Mouse (Mus musculus): ENCODE results near the gene Ugt1a5. TPM values are rescaled to one million over a fixed set of nuclear protein-coding genes. Genes with fewer than 3 reads are reported as not detected.

Ugt1a5 gene
- polyA plus RNA-seq, 1 experiment = 35.1 TPM

GRCm38 (mm10) chr1:88230981-88231802, 65.4 kb downstream of the Ugt1a5 start:
- H3K27ac ChIP-seq (ENCODE audit: insufficient read depth, low read depth, low read length) = no peak overlapping the region
- peaks cover 10% of the 10 kb centered on the region for H3K4me1 ChIP-seq (ENCODE audit: control insufficient read depth, insufficient read depth, low read length)
- no peak for TF ChIP-seq CTCF (IDR thresholded peaks at IDR 0.05; ENCODE audit: low read depth, low read length)
- TF ChIP-seq POLR2A (IDR thresholded peaks at IDR 0.05; ENCODE audit: borderline replicate concordance, low read depth, low read length) = no peak
- no peak overlapping the region for H3K4me3 ChIP-seq (ENCODE audit: insufficient read depth, low read length)

DNA sequence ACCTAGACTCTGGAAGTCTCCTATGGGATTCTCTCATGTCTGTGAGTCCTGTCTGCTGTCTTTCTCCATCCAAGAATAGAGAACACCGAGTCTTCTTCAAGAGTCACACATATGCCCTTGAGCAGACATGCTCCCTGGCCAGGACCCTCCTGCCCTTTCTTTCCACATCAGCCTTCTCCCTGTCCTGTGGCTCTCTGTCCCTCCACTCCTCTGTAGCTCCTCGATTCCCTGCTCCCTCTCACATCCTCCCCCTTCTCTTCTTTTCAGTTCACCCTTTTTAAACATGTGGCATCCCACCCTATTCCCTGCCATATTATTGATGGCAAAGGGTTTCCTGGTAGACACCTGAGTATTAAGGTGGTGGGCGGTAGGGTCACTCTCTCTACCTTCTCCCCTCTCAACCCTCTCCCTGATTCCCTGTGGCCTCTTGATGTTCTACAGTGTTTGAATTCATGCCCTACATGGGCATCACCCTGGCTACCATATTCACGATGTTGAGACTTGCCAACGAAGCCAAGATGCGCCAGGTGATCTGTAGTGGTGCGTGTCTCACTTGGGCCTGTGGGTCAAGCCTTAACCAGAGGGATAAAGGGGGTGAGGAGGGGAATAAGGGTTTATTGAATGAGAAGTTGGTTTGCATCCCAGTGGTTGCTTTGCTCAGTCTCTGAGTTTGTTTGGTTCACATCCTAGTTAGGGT, 66.1 kb downstream of the Ugt1a5 start:
- Histone ChIP-seq H3K4me1 (ENCODE audit: control insufficient read depth, insufficient read depth, low read length) (peaks cover 5% of the 10 kb centered on the region), H3K27ac (ENCODE audit: insufficient read depth, low read depth, low read length) (no peak overlapping the region), H3K4me3 (ENCODE audit: insufficient read depth, low read length) (no peak overlapping the region)
- TF ChIP-seq POLR2A (IDR thresholded peaks at IDR 0.05; ENCODE audit: borderline replicate concordance, low read depth, low read length) (no peak), CTCF (IDR thresholded peaks at IDR 0.05; ENCODE audit: low read depth, low read length) (no peak)

- H3K4me1 ChIP-seq (ENCODE audit: control insufficient read depth, insufficient read depth, low read length) = no peaks in the 10 kb centered on the region
- TF ChIP-seq CTCF (IDR thresholded peaks at IDR 0.05; ENCODE audit: low read depth, low read length) (no peak), POLR2A (IDR thresholded peaks at IDR 0.05; ENCODE audit: borderline replicate concordance, low read depth, low read length) (no peak)
- no peak overlapping the region for H3K4me3 ChIP-seq (ENCODE audit: insufficient read depth, low read length)
- H3K27ac ChIP-seq (ENCODE audit: insufficient read depth, low read depth, low read length) = no peak overlapping the region
Measured at GRCm38 (mm10) chr1:88232664-88233380, 67.0 kb downstream of the Ugt1a5 start.

DNA sequence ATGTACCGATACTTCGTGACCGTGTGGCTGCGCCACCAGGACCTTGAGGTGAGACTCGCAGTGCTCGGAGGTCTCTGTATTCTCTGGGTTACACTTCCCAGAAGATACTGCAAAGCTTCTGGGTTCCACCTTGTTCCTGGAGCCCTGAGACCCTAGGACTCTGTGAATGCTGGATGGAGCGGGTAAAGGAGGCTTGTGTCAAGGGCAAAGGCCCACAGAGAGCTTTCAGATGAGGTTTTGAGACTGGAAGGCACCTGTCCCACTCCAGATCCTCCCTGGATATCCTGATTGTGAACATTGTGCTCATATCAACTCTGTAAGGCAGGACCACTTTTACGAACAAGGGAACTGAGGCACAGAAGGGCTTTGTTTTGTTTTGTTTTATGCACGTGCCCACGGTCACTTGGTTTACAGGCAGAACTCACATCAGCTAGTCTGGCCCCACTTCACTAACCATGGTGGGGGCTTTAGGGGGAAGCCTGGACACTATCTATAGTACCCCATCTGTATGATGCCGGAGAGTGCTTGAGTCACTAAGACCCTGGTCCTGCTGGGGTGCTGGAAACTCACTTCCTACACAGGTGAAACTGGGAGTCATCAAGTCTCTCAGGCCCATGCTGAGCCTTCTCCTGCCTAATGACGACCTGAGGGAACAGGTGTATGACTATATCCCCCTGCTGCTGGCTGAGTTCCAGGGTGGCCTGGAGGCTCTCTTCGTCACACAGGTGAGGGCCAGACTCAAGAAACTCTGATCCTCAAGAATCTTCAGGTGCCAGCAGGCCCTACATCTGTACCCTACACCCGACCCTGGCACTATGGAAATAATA, 67.8 kb downstream of the Ugt1a5 start:
- Histone ChIP-seq H3K4me1 (ENCODE audit: control insufficient read depth, insufficient read depth, low read length) (no peaks in the 10 kb centered on the region), H3K27ac (ENCODE audit: insufficient read depth, low read depth, low read length) (no peak overlapping the region)
- TF ChIP-seq POLR2A (IDR thresholded peaks at IDR 0.05; ENCODE audit: borderline replicate concordance, low read depth, low read length) (no peak), CTCF (IDR thresholded peaks at IDR 0.05; ENCODE audit: low read depth, low read length) (no peak)

GRCm38 (mm10) chr1:88234248-88234610, 68.4 kb downstream of the Ugt1a5 start:
- TF ChIP-seq POLR2A (IDR thresholded peaks at IDR 0.05; ENCODE audit: borderline replicate concordance, low read depth, low read length) (no peak), CTCF (IDR thresholded peaks at IDR 0.05; ENCODE audit: low read depth, low read length) (no peak)
- Histone ChIP-seq H3K4me1 (ENCODE audit: control insufficient read depth, insufficient read depth, low read length) (no peaks in the 10 kb centered on the region), H3K27ac (ENCODE audit: insufficient read depth, low read depth, low read length) (no peak overlapping the region), H3K4me3 (ENCODE audit: insufficient read depth, low read length) (no peak overlapping the region)

More for the DNA sequence above, 67.8 kb downstream of the Ugt1a5 start:
- no peak overlapping the region for H3K4me3 ChIP-seq (ENCODE audit: insufficient read depth, low read length)

- TF ChIP-seq CTCF (IDR thresholded peaks at IDR 0.05; ENCODE audit: low read depth, low read length) (no peak), POLR2A (IDR thresholded peaks at IDR 0.05; ENCODE audit: borderline replicate concordance, low read depth, low read length) (no peak)
- Histone ChIP-seq H3K27ac (ENCODE audit: insufficient read depth, low read depth, low read length) (no peak overlapping the region), H3K4me1 (ENCODE audit: control insufficient read depth, insufficient read depth, low read length) (no peaks in the 10 kb centered on the region), H3K4me3 (ENCODE audit: insufficient read depth, low read length) (no peak overlapping the region)
Measured at GRCm38 (mm10) chr1:88234646-88235045, 68.8 kb downstream of the Ugt1a5 start.

DNA sequence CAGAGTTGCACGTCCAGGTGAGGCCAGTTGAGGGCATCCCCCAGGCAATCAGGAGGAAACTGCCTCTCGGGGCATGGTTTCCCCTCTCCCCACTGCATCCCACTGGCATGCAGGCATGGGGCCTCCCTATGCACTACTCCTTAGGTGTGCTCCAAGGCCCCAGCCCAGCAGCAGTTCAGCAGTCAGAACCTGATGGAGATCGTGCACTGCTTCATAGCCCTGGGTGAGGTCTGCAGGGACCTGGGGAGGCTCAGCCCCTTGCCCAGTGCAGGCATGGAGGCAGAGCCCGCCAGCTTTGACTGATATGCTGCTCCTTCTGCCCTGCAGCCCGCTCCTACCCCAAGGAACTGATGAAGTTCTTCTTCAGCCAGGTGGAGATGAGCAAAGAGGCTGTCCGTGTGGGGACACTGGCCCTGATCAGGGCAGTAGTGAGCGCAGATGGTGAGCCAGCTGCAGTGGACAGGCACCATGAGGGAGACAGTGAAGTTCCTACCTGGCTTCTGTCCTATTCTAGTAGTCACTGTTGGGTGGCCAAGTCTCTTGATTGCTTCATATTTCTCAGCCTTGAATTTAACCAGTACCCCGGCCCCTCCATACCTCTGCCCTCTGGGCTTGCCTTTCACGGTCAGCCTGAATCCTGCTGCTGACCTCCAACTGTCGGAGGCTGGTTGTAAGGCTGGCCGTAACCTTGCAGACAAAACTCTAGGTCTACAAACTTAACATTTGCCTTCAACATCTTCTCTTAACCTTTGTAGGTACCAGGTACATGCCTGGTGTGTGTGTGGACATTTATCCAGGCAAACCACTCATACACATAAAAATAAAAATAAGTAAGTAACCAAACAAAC, 69.5 kb downstream of the Ugt1a5 start:
- Histone ChIP-seq H3K4me3 (ENCODE audit: insufficient read depth, low read length) (no peak overlapping the region), H3K27ac (ENCODE audit: insufficient read depth, low read depth, low read length) (no peak overlapping the region), H3K4me1 (ENCODE audit: control insufficient read depth, insufficient read depth, low read length) (no peaks in the 10 kb centered on the region)
- TF ChIP-seq POLR2A (IDR thresholded peaks at IDR 0.05; ENCODE audit: borderline replicate concordance, low read depth, low read length) (no peak), CTCF (IDR thresholded peaks at IDR 0.05; ENCODE audit: low read depth, low read length) (no peak)

DNA sequence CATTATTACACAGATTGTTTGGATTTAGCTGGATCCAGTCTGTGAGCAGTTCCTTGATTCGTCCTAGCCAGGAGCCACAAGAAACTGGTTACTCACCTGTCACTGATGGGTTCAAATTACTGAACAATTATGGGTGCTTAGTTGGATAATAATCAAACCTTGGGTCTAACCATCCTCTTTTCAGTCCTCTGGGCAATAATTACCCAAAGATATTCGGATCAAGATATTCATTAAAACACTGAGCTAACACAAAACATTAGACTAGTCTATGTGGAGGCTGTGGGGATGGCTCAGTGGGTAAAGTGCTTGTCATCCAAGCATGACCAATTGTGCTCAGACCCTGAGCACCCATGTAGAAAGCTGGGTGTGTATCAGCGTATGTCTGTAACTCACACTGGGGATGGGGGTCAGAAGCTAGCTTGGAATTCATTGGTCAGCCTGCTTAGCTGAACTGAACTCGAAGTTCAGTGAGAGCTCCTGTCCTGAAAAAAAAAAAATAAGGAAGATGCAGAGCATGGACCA, 70.1 kb downstream of the Ugt1a5 start:
- TF ChIP-seq POLR2A (IDR thresholded peaks at IDR 0.05; ENCODE audit: borderline replicate concordance, low read depth, low read length) (no peak), CTCF (IDR thresholded peaks at IDR 0.05; ENCODE audit: low read depth, low read length) (no peak)
- Histone ChIP-seq H3K4me1 (ENCODE audit: control insufficient read depth, insufficient read depth, low read length) (no peaks in the 10 kb centered on the region), H3K27ac (ENCODE audit: insufficient read depth, low read depth, low read length) (no peak overlapping the region), H3K4me3 (ENCODE audit: insufficient read depth, low read length) (no peak overlapping the region)
